Mouse (Mus musculus): ENCODE measurements around the gene Pgam2. TPM values are rescaled to one million over a fixed set of nuclear protein-coding genes. Genes with fewer than 3 reads are reported as not detected.

Pgam2 gene
- polyA plus RNA-seq, 1 experiment, result 2.2 TPM

GRCm38 (mm10) chr11:5782199-5782944 is 21.2 kb downstream of the Pgam2 start:
- H3K9me3 ChIP-seq (replicated peaks; ENCODE audit: control insufficient read depth, insufficient read depth, low read length, poor library complexity, severe bottlenecking), result no peaks in the 10 kb centered on the region
- H3K27ac ChIP-seq (ENCODE audit: insufficient read depth, low read length), result no peak overlapping the region
- no peak overlapping the region for H3K9ac ChIP-seq (ENCODE audit: low read depth, poor library complexity, severe bottlenecking)
- no peak for TF ChIP-seq EP300 (IDR thresholded peaks at IDR 0.05; ENCODE audit: insufficient read depth, low read depth, low read length)
- TF ChIP-seq POLR2A (IDR thresholded peaks at IDR 0.05; ENCODE audit: insufficient read depth, low read length), result no peak
- peak; percentile 20 for TF ChIP-seq CTCF (IDR thresholded peaks at IDR 0.05; ENCODE audit: low read depth, low read length)
- H3K36me3 ChIP-seq (ENCODE audit: control insufficient read depth, insufficient read depth, low read length, poor library complexity, severe bottlenecking), result peaks cover 2% of the 10 kb centered on the region; the same call in 1 of the 2 replicates
- no peak overlapping the region for H3K4me3 ChIP-seq (ENCODE audit: low read depth, low read length)
- no peaks in the 10 kb centered on the region for H3K27me3 ChIP-seq (ENCODE audit: control insufficient read depth, insufficient read depth, low read length, poor library complexity, severe bottlenecking)
- no peaks in the 10 kb centered on the region for H3K4me1 ChIP-seq (ENCODE audit: control insufficient read depth, insufficient read depth, low read length)

- Histone ChIP-seq H3K27me3 (ENCODE audit: control insufficient read depth, insufficient read depth, low read length, poor library complexity, severe bottlenecking) (no peaks in the 10 kb centered on the region), H3K4me3 (ENCODE audit: low read depth, low read length) (no peak overlapping the region), H3K4me1 (ENCODE audit: control insufficient read depth, insufficient read depth, low read length) (no peaks in the 10 kb centered on the region), H3K9ac (ENCODE audit: low read depth, poor library complexity, severe bottlenecking) (no peak overlapping the region), H3K9me3 (replicated peaks; ENCODE audit: control insufficient read depth, insufficient read depth, low read length, poor library complexity, severe bottlenecking) (no peaks in the 10 kb centered on the region), H3K27ac (ENCODE audit: insufficient read depth, low read length) (no peak overlapping the region), H3K36me3 (ENCODE audit: control insufficient read depth, insufficient read depth, low read length, poor library complexity, severe bottlenecking) (peaks cover 2% of the 10 kb centered on the region; the same call in 1 of the 2 replicates)
- no peak for TF ChIP-seq POLR2A (IDR thresholded peaks at IDR 0.05; ENCODE audit: insufficient read depth, low read length)
These were observed 23.5 kb downstream of the Pgam2 start for GRCm38 (mm10) chr11:5780035-5780499.

- Histone ChIP-seq H3K27me3 (ENCODE audit: control insufficient read depth, insufficient read depth, low read length, poor library complexity, severe bottlenecking) (no peaks in the 10 kb centered on the region), H3K9me3 (replicated peaks; ENCODE audit: control insufficient read depth, insufficient read depth, low read length, poor library complexity, severe bottlenecking) (no peaks in the 10 kb centered on the region), H3K4me3 (ENCODE audit: low read depth, low read length) (no peak overlapping the region), H3K4me1 (ENCODE audit: control insufficient read depth, insufficient read depth, low read length) (no peaks in the 10 kb centered on the region), H3K9ac (ENCODE audit: low read depth, poor library complexity, severe bottlenecking) (no peak overlapping the region), H3K27ac (ENCODE audit: insufficient read depth, low read length) (no peak overlapping the region), H3K36me3 (ENCODE audit: control insufficient read depth, insufficient read depth, low read length, poor library complexity, severe bottlenecking) (peaks cover 2% of the 10 kb centered on the region; the same call in 1 of the 2 replicates)
- TF ChIP-seq POLR2A (IDR thresholded peaks at IDR 0.05; ENCODE audit: insufficient read depth, low read length), result no peak
- peak; percentile 46 for TF ChIP-seq CTCF (IDR thresholded peaks at IDR 0.05; ENCODE audit: low read depth, low read length)
These were observed 25.1 kb downstream of the Pgam2 start for GRCm38 (mm10) chr11:5778481-5778880.

GRCm38 (mm10) chr11:5766019-5766418 is 37.5 kb downstream of the Pgam2 start:
- H3K4me3 ChIP-seq (ENCODE audit: low read depth, low read length), result no peak overlapping the region
- no peak overlapping the region for H3K9ac ChIP-seq (ENCODE audit: low read depth, poor library complexity, severe bottlenecking)
- TF ChIP-seq CTCF (IDR thresholded peaks at IDR 0.05; ENCODE audit: low read depth, low read length) (no peak), EP300 (IDR thresholded peaks at IDR 0.05; ENCODE audit: insufficient read depth, low read depth, low read length) (no peak), POLR2A (IDR thresholded peaks at IDR 0.05; ENCODE audit: insufficient read depth, low read length) (no peak)
- no peaks in the 10 kb centered on the region for H3K9me3 ChIP-seq (replicated peaks; ENCODE audit: control insufficient read depth, insufficient read depth, low read length, poor library complexity, severe bottlenecking)
- H3K27me3 ChIP-seq (ENCODE audit: control insufficient read depth, insufficient read depth, low read length, poor library complexity, severe bottlenecking), result no peaks in the 10 kb centered on the region
- peaks cover 14% of the 10 kb centered on the region for H3K36me3 ChIP-seq (ENCODE audit: control insufficient read depth, insufficient read depth, low read length, poor library complexity, severe bottlenecking)
- no peak overlapping the region for H3K27ac ChIP-seq (ENCODE audit: insufficient read depth, low read length)
- H3K4me1 ChIP-seq (ENCODE audit: control insufficient read depth, insufficient read depth, low read length), result no peaks in the 10 kb centered on the region

GRCm38 (mm10) chr11:5762633-5762982 is 40.9 kb downstream of the Pgam2 start:
- H3K36me3 ChIP-seq (ENCODE audit: control insufficient read depth, insufficient read depth, low read length, poor library complexity, severe bottlenecking), result peaks cover 8% of the 10 kb centered on the region
- TF ChIP-seq EP300 (IDR thresholded peaks at IDR 0.05; ENCODE audit: insufficient read depth, low read depth, low read length) (no peak), CTCF (IDR thresholded peaks at IDR 0.05; ENCODE audit: low read depth, low read length) (no peak), POLR2A (IDR thresholded peaks at IDR 0.05; ENCODE audit: insufficient read depth, low read length) (no peak)
- peak overlapping the region; percentile 67 for H3K9ac ChIP-seq (ENCODE audit: low read depth, poor library complexity, severe bottlenecking)
- no peaks in the 10 kb centered on the region for H3K4me1 ChIP-seq (ENCODE audit: control insufficient read depth, insufficient read depth, low read length)
- H3K9me3 ChIP-seq (replicated peaks; ENCODE audit: control insufficient read depth, insufficient read depth, low read length, poor library complexity, severe bottlenecking), result no peaks in the 10 kb centered on the region
- H3K27ac ChIP-seq (ENCODE audit: insufficient read depth, low read length), result peak overlapping the region; percentile 55
- H3K27me3 ChIP-seq (ENCODE audit: control insufficient read depth, insufficient read depth, low read length, poor library complexity, severe bottlenecking), result no peaks in the 10 kb centered on the region
- H3K4me3 ChIP-seq (ENCODE audit: low read depth, low read length), result peak overlapping the region; percentile 81

GRCm38 (mm10) chr11:5761820-5762632 is 41.5 kb downstream of the Pgam2 start, which contains the start of gene Urgcp:
Gene Urgcp (minus strand): TSS chr11:5762376.
- Histone ChIP-seq H3K4me1 (ENCODE audit: control insufficient read depth, insufficient read depth, low read length) (no peaks in the 10 kb centered on the region), H3K27me3 (ENCODE audit: control insufficient read depth, insufficient read depth, low read length, poor library complexity, severe bottlenecking) (no peaks in the 10 kb centered on the region), H3K9ac (ENCODE audit: low read depth, poor library complexity, severe bottlenecking) (peak within 1 kb of the TSS; percentile 67), H3K4me3 (ENCODE audit: low read depth, low read length) (peak within 1 kb of the TSS; percentile 81), H3K9me3 (replicated peaks; ENCODE audit: control insufficient read depth, insufficient read depth, low read length, poor library complexity, severe bottlenecking) (no peaks in the 10 kb centered on the region), H3K27ac (ENCODE audit: insufficient read depth, low read length) (peak within 1 kb of the TSS; percentile 55), H3K36me3 (ENCODE audit: control insufficient read depth, insufficient read depth, low read length, poor library complexity, severe bottlenecking) (peaks cover 7% of the 10 kb centered on the region; the same call in 1 of the 2 replicates)
- TF ChIP-seq POLR2A (IDR thresholded peaks at IDR 0.05; ENCODE audit: insufficient read depth, low read length) (peak; percentile 56), CTCF (IDR thresholded peaks at IDR 0.05; ENCODE audit: low read depth, low read length) (no peak), EP300 (IDR thresholded peaks at IDR 0.05; ENCODE audit: insufficient read depth, low read depth, low read length) (0 out of 2 replicates have a peak, but pooled peaks have one; percentile 12)

Data from ES-Bruce4 (cell line).